Mouse (Mus musculus): ENCODE results near the gene Mex3d. TPM values are rescaled to one million over a fixed set of nuclear protein-coding genes. Genes with fewer than 3 reads are reported as not detected.
A peak's percentile ranks its signal among the peaks of the same experiment; 100 is the strongest.

Mex3d gene
- polyA plus RNA-seq, 1 experiment: 34.9 TPM

- H3K27me3 ChIP-seq (ENCODE audit: control insufficient read depth, insufficient read depth, low read length): peaks cover 18% of the 10 kb centered on the region
- no peaks in the 10 kb centered on the region for H3K36me3 ChIP-seq (ENCODE audit: control insufficient read depth, insufficient read depth, low read length)
- TF ChIP-seq CTCF (IDR thresholded peaks at IDR 0.05; ENCODE audit: borderline replicate concordance, control insufficient read depth, extremely low read depth, insufficient read depth, low read length, poor library complexity): no peak
- no peak for TF ChIP-seq POLR2A (IDR thresholded peaks at IDR 0.05; ENCODE audit: control insufficient read depth, extremely low read depth, insufficient read depth, low read length, poor library complexity)
- 5% methylated on average over 53 of the region's 53 CpGs for WGBS
- DNase-seq: no peak
- H3K27ac ChIP-seq (ENCODE audit: control insufficient read depth, insufficient read depth, low read length): no peak within 1 kb of the TSS
- H3K4me3 ChIP-seq (ENCODE audit: control insufficient read depth, insufficient read depth, low read length): no peak within 1 kb of the TSS
- H3K4me1 ChIP-seq (replicated peaks; ENCODE audit: control insufficient read depth, insufficient read depth, low read length): no peaks in the 10 kb centered on the region
Measured at GRCm38 (mm10) chr10:80356001-80356682, 31.3 kb downstream of the Mex3d start, which contains the start of gene Plk5. Gene Plk5 (plus strand): TSS chr10:80356459.

- H3K27ac ChIP-seq (ENCODE audit: control insufficient read depth, insufficient read depth, low read length): no peak overlapping the region
- H3K4me1 ChIP-seq (replicated peaks; ENCODE audit: control insufficient read depth, insufficient read depth, low read length): no peaks in the 10 kb centered on the region
- DNase-seq: no peak
- H3K4me3 ChIP-seq (ENCODE audit: control insufficient read depth, insufficient read depth, low read length): no peak overlapping the region
- WGBS: 30% methylated on average over 9 of the region's 9 CpGs
- H3K36me3 ChIP-seq (ENCODE audit: control insufficient read depth, insufficient read depth, low read length): no peaks in the 10 kb centered on the region
- TF ChIP-seq CTCF (IDR thresholded peaks at IDR 0.05; ENCODE audit: borderline replicate concordance, control insufficient read depth, extremely low read depth, insufficient read depth, low read length, poor library complexity) (no peak), POLR2A (IDR thresholded peaks at IDR 0.05; ENCODE audit: control insufficient read depth, extremely low read depth, insufficient read depth, low read length, poor library complexity) (no peak)
- peaks cover 18% of the 10 kb centered on the region for H3K27me3 ChIP-seq (ENCODE audit: control insufficient read depth, insufficient read depth, low read length)
Measured at GRCm38 (mm10) chr10:80355431-80355830, 32.0 kb downstream of the Mex3d start.

- Histone ChIP-seq H3K4me1 (replicated peaks; ENCODE audit: control insufficient read depth, insufficient read depth, low read length) (0 out of 2 replicates have a peak, but pooled peaks cover 4% of the 10 kb centered on the region), H3K27ac (ENCODE audit: control insufficient read depth, insufficient read depth, low read length) (no peak overlapping the region), H3K36me3 (ENCODE audit: control insufficient read depth, insufficient read depth, low read length) (no peaks in the 10 kb centered on the region), H3K4me3 (ENCODE audit: control insufficient read depth, insufficient read depth, low read length) (no peak overlapping the region), H3K27me3 (ENCODE audit: control insufficient read depth, insufficient read depth, low read length) (peaks cover 19% of the 10 kb centered on the region)
- WGBS: 50% methylated on average over 8 of the region's 8 CpGs
- no peak for DNase-seq
- TF ChIP-seq CTCF (IDR thresholded peaks at IDR 0.05; ENCODE audit: borderline replicate concordance, control insufficient read depth, extremely low read depth, insufficient read depth, low read length, poor library complexity) (no peak), POLR2A (IDR thresholded peaks at IDR 0.05; ENCODE audit: control insufficient read depth, extremely low read depth, insufficient read depth, low read length, poor library complexity) (no peak)
Measured at GRCm38 (mm10) chr10:80352727-80353126, 34.7 kb downstream of the Mex3d start.

GRCm38 (mm10) chr10:80351896-80352295, 35.6 kb downstream of the Mex3d start:
- 42% methylated on average over 11 of the region's 11 CpGs for WGBS
- H3K36me3 ChIP-seq (ENCODE audit: control insufficient read depth, insufficient read depth, low read length): no peaks in the 10 kb centered on the region
- H3K4me3 ChIP-seq (ENCODE audit: control insufficient read depth, insufficient read depth, low read length): no peak overlapping the region
- H3K4me1 ChIP-seq (replicated peaks; ENCODE audit: control insufficient read depth, insufficient read depth, low read length): 0 out of 2 replicates have a peak, but pooled peaks cover 4% of the 10 kb centered on the region
- no peak overlapping the region for H3K27ac ChIP-seq (ENCODE audit: control insufficient read depth, insufficient read depth, low read length)
- no peak for TF ChIP-seq POLR2A (IDR thresholded peaks at IDR 0.05; ENCODE audit: control insufficient read depth, extremely low read depth, insufficient read depth, low read length, poor library complexity)
- no peak for TF ChIP-seq CTCF (IDR thresholded peaks at IDR 0.05; ENCODE audit: borderline replicate concordance, control insufficient read depth, extremely low read depth, insufficient read depth, low read length, poor library complexity)
- peaks cover 18% of the 10 kb centered on the region; the same call in 1 of the 2 replicates for H3K27me3 ChIP-seq (ENCODE audit: control insufficient read depth, insufficient read depth, low read length)
- no peak for DNase-seq

- TF ChIP-seq CTCF (IDR thresholded peaks at IDR 0.05; ENCODE audit: borderline replicate concordance, control insufficient read depth, extremely low read depth, insufficient read depth, low read length, poor library complexity): peak; percentile 92
- TF ChIP-seq POLR2A (IDR thresholded peaks at IDR 0.05; ENCODE audit: control insufficient read depth, extremely low read depth, insufficient read depth, low read length, poor library complexity): 0 out of 2 replicates have a peak, but pooled peaks have one; percentile 14
- 5% methylated on average over 7 of the region's 7 CpGs for WGBS
- Histone ChIP-seq H3K36me3 (ENCODE audit: control insufficient read depth, insufficient read depth, low read length) (no peaks in the 10 kb centered on the region), H3K27ac (ENCODE audit: control insufficient read depth, insufficient read depth, low read length) (no peak overlapping the region), H3K27me3 (ENCODE audit: control insufficient read depth, insufficient read depth, low read length) (peaks cover 11% of the 10 kb centered on the region; the same call in 1 of the 2 replicates), H3K4me3 (ENCODE audit: control insufficient read depth, insufficient read depth, low read length) (no peak overlapping the region), H3K4me1 (replicated peaks; ENCODE audit: control insufficient read depth, insufficient read depth, low read length) (peaks cover 6% of the 10 kb centered on the region)
- DNase-seq: peak; percentile 86
Measured at GRCm38 (mm10) chr10:80350292-80350691, 37.2 kb downstream of the Mex3d start.

- no peak for DNase-seq
- Histone ChIP-seq H3K36me3 (ENCODE audit: control insufficient read depth, insufficient read depth, low read length) (no peaks in the 10 kb centered on the region), H3K27me3 (ENCODE audit: control insufficient read depth, insufficient read depth, low read length) (peaks cover 18% of the 10 kb centered on the region), H3K4me1 (replicated peaks; ENCODE audit: control insufficient read depth, insufficient read depth, low read length) (peaks cover 11% of the 10 kb centered on the region), H3K27ac (ENCODE audit: control insufficient read depth, insufficient read depth, low read length) (no peak overlapping the region), H3K4me3 (ENCODE audit: control insufficient read depth, insufficient read depth, low read length) (no peak overlapping the region)
- WGBS: 47% methylated on average over 26 of the region's 26 CpGs
- TF ChIP-seq POLR2A (IDR thresholded peaks at IDR 0.05; ENCODE audit: control insufficient read depth, extremely low read depth, insufficient read depth, low read length, poor library complexity) (no peak), CTCF (IDR thresholded peaks at IDR 0.05; ENCODE audit: borderline replicate concordance, control insufficient read depth, extremely low read depth, insufficient read depth, low read length, poor library complexity) (no peak)
Measured at GRCm38 (mm10) chr10:80348981-80349380, 38.5 kb downstream of the Mex3d start.
